Mouse (Mus musculus) c-Kit-positive CD71-positive TER-119-positive erythroid progenitor cells, embryonic 14.5 days (primary cell): Measurements from ENCODE around the gene Hcrt.

Experiments used
- DNase-seq: peaks from one replicate; pipeline ENCODE4 v3.0.0-alpha.2; 2013; ENCODE audit warnings: low spot score

Hcrt gene

GRCm38 (mm10) chr11:100735954-100736745 lies 26.6 kb downstream of the Hcrt start:
- no peak for DNase-seq

GRCm38 (mm10) chr11:100735134-100735865 lies 27.4 kb downstream of the Hcrt start:
- DNase-seq: no peak

GRCm38 (mm10) chr11:100730477-100731205 lies 32.1 kb downstream of the Hcrt start:
- no peak for DNase-seq

- no peak for DNase-seq
These were observed 32.8 kb downstream of the Hcrt start for GRCm38 (mm10) chr11:100729976-100730375.

GRCm38 (mm10) chr11:100728601-100729000 lies 34.1 kb downstream of the Hcrt start:
- no peak for DNase-seq

- no peak for DNase-seq
These were observed 35.5 kb downstream of the Hcrt start for GRCm38 (mm10) chr11:100727201-100727600.

GRCm38 (mm10) chr11:100724919-100725512 lies 37.7 kb downstream of the Hcrt start:
- no peak for DNase-seq

GRCm38 (mm10) chr11:100722493-100723028 lies 40.2 kb downstream of the Hcrt start:
- no peak for DNase-seq

GRCm38 (mm10) chr11:100721776-100722492 lies 40.8 kb downstream of the Hcrt start:
- no peak for DNase-seq

GRCm38 (mm10) chr11:100721254-100721653 lies 41.5 kb downstream of the Hcrt start:
- DNase-seq: no peak

GRCm38 (mm10) chr11:100720345-100720744 lies 42.4 kb downstream of the Hcrt start:
- no peak for DNase-seq

GRCm38 (mm10) chr11:100719893-100720292 lies 42.8 kb downstream of the Hcrt start:
- DNase-seq: no peak

GRCm38 (mm10) chr11:100719312-100719711 lies 43.4 kb downstream of the Hcrt start:
- no peak for DNase-seq

- no peak for DNase-seq
These were observed 43.9 kb downstream of the Hcrt start for GRCm38 (mm10) chr11:100718866-100719265.

- DNase-seq: no peak
These were observed 44.3 kb downstream of the Hcrt start for GRCm38 (mm10) chr11:100718462-100718861.

GRCm38 (mm10) chr11:100716649-100717048 lies 46.1 kb downstream of the Hcrt start:
- DNase-seq: no peak

- no peak for DNase-seq
These were observed 47.8 kb downstream of the Hcrt start for GRCm38 (mm10) chr11:100714948-100715347.

- peak; percentile 80 for DNase-seq
These were observed 48.2 kb downstream of the Hcrt start for GRCm38 (mm10) chr11:100714534-100714915.

GRCm38 (mm10) chr11:100713735-100714533 lies 48.8 kb downstream of the Hcrt start, which contains the start of gene Hspb9:
Gene Hspb9 (plus strand): TSS chr11:100713850.
- DNase-seq: peak; percentile 74

GRCm38 (mm10) chr11:100713174-100713573 lies 49.6 kb downstream of the Hcrt start:
- no peak for DNase-seq
